In the genomic region with DNA sequence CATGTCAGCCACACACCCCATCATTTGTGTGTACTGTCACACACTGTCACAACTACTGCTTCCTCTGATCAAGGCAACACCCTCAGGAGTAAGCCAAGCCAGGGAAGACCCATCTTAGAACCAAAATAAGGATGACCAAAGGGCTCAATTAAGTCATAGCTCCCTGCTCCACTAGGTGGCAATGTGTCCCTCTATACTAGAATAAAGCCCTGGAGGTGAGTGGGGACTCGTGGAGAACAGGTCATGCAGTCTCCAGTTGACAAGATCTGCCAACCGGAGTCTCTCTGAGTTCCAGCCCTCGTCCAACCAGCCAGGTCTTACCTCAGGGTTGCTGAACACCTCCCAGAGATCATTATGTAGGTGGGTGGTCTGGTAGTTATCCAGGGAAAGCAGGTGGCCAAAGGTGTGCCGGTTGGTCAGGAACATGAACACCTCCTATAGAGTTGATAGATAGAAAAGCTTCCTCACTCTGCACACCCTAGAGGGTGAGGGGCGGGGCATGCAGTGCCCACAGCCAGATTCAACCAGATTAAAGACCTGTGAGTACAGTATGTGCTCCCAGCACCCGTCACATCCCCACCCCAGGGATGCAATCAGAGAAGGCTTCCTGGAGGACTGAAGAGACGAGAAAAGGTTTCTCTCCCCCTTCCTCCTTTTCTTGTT, we compare ENCODE assay signal across 9 mouse cellular contexts. TPM values are rescaled to one million over a fixed set of nuclear protein-coding genes. Genes with fewer than 3 reads are reported as not detected.
DNase-seq lines count a peak whose midpoint lies in the region; ATAC-seq and TF ChIP-seq lines count a peak whose summit lies in the region.
"Had no signal": no experiment of that assay in that cellular context is flagged by ENCODE, and none has a peak within 500 bp of the region (broad histone marks: within the 10 kb centered on the region; RNA-seq: fewer than 3 reads in every experiment).

No protein-coding gene starts in this region.

- no peaks in the 10 kb centered on the region for H3K79me2 ChIP-seq in CH12.LX (replicated peaks; ENCODE audit: control insufficient read depth, extremely low read depth, insufficient read depth, poor library complexity, severe bottlenecking)

- peak; percentile 84 for TF ChIP-seq CTCF in layer of hippocampus, adult 2 months (conservative IDR thresholded peaks at IDR 0.05)
- peak; percentile 34 to 85; a peak in 3 of 4 replicates for TF ChIP-seq CTCF in CH12.LX (conservative IDR thresholded peaks at IDR 0.05 in 1 of 2, IDR thresholded peaks at IDR 0.05 in 1 of 2; ENCODE audit: low read depth in 2 of 2, low read length in 2 of 2)
- peak; percentile 73 for TF ChIP-seq CTCF in heart, postnatal 0 days (IDR thresholded peaks at IDR 0.05; ENCODE audit: low read depth)

- peaks cover 6% of the 10 kb centered on the region for H3K27me3 ChIP-seq in CH12.LX (replicated peaks)
- no peaks in the 10 kb centered on the region for H3K27me3 ChIP-seq in heart, postnatal 0 days (ENCODE audit: control insufficient read depth, insufficient read depth, low read length)
- H3K27me3 ChIP-seq in midbrain, embryonic 16.5 days (ENCODE audit: control insufficient read depth, insufficient read depth, low read depth, low read length), result no peaks in the 10 kb centered on the region

- WGBS in heart, postnatal 0 days, result 62% methylated on average over 7 of the region's 7 CpGs
- WGBS in midbrain, embryonic 16.5 days, result 59% methylated on average over 7 of the region's 7 CpGs

- no peak overlapping the region for H3K4me3 ChIP-seq in layer of hippocampus, adult 2 months
- no peak overlapping the region for H3K4me3 ChIP-seq in CH12.LX (replicated peaks in 1 of 3; ENCODE audit: low read depth in 2 of 3, low read length in 2 of 3, poor library complexity in 1 of 3)
- no peak overlapping the region for H3K4me3 ChIP-seq in heart, postnatal 0 days (ENCODE audit: low read depth, low read length)
- H3K4me3 ChIP-seq in midbrain, embryonic 16.5 days (ENCODE audit: low read depth, low read length), result no peak overlapping the region
- H3K4me3 ChIP-seq: erythroblast, embryonic 14.5 days; megakaryocyte, embryonic 14.5 days had no signal

- TF ChIP-seq POLR2A in CH12.LX (IDR thresholded peaks at IDR 0.05; ENCODE audit: low read depth, low read length), result no peak

- no peak overlapping the region for H3K4me2 ChIP-seq in CH12.LX (ENCODE audit: insufficient read depth, low read depth, poor library complexity, severe bottlenecking)
- no peak overlapping the region for H3K4me2 ChIP-seq in heart, postnatal 0 days (ENCODE audit: low read depth, low read length)
- no peak overlapping the region for H3K4me2 ChIP-seq in midbrain, embryonic 16.5 days (ENCODE audit: low read length)

- no peaks in the 10 kb centered on the region for H3K36me3 ChIP-seq in CH12.LX (replicated peaks in 1 of 2; ENCODE audit: control insufficient read depth in 1 of 2, insufficient read depth in 1 of 2, low read length in 1 of 2)
- peaks cover 94% of the 10 kb centered on the region for H3K36me3 ChIP-seq in heart, postnatal 0 days (replicated peaks; ENCODE audit: control insufficient read depth, insufficient read depth, low read length)
- H3K36me3 ChIP-seq in midbrain, embryonic 16.5 days (ENCODE audit: control insufficient read depth, insufficient read depth, low read length), result no peaks in the 10 kb centered on the region

- in situ Hi-C loops in CH12.LX (cut with MboI; ENCODE audit: low pct_ligation_motif_present, low pct_unique_long_range_greater_than_20kb, low sequenced_read_pairs), result no loop called here

- dilution Hi-C loops in CH12.LX (cut with MboI; ENCODE audit: extremely low pct_ligation_motif_present, extremely low pct_unique_long_range_greater_than_20kb, low sequenced_read_pairs), result no loop called here

- no peak overlapping the region for H3K9ac ChIP-seq in CH12.LX (ENCODE audit: insufficient read depth, low read depth)
- H3K9ac ChIP-seq in heart, postnatal 0 days (replicated peaks; ENCODE audit: low read depth, low read length), result no peak overlapping the region
- H3K9ac ChIP-seq in midbrain, embryonic 16.5 days (ENCODE audit: low read depth, low read length), result no peak overlapping the region

- TF ChIP-seq RAD21 in CH12.LX (IDR thresholded peaks at IDR 0.05; ENCODE audit: low read depth, low read length), result peak; percentile 80

- ATAC-seq in heart, postnatal 0 days (ENCODE audit: insufficient read depth, low read depth), result peak; percentile 34; the same call in 1 of the 2 replicates
- ATAC-seq in midbrain, embryonic 16.5 days, result 0 out of 2 replicates have a peak, but pooled peaks have one; percentile 14

- H3K4me1 ChIP-seq in CH12.LX (ENCODE audit: control insufficient read depth in 1 of 2, insufficient read depth in 2 of 2), result peaks cover 3% of the 10 kb centered on the region in 2 experiments; a peak in 2 of 4 replicates
- H3K4me1 ChIP-seq in heart, postnatal 0 days (ENCODE audit: control insufficient read depth, insufficient read depth), result no peaks in the 10 kb centered on the region
- no peaks in the 10 kb centered on the region for H3K4me1 ChIP-seq in midbrain, embryonic 16.5 days (ENCODE audit: control insufficient read depth, insufficient read depth, low read length)

- no peak for TF ChIP-seq EP300 in CH12.LX (IDR thresholded peaks at IDR 0.05; ENCODE audit: low read length)
- no peak for TF ChIP-seq EP300 in heart, postnatal 0 days (IDR thresholded peaks at IDR 0.05; ENCODE audit: low read depth)

- H3K9me3 ChIP-seq in CH12.LX (replicated peaks; ENCODE audit: low read length), result no peaks in the 10 kb centered on the region
- no peaks in the 10 kb centered on the region for H3K9me3 ChIP-seq in heart, postnatal 0 days (replicated peaks; ENCODE audit: control insufficient read depth, low read length)
- no peaks in the 10 kb centered on the region for H3K9me3 ChIP-seq in midbrain, embryonic 16.5 days (replicated peaks; ENCODE audit: control insufficient read depth, low read length, poor library complexity, severe bottlenecking)

- no peak overlapping the region for H3K27ac ChIP-seq in layer of hippocampus, adult 2 months
- H3K27ac ChIP-seq in CH12.LX (ENCODE audit: insufficient read depth, low read depth), result no peak overlapping the region
- H3K27ac ChIP-seq in heart, postnatal 0 days (ENCODE audit: low read depth), result no peak overlapping the region
- no peak overlapping the region for H3K27ac ChIP-seq in midbrain, embryonic 16.5 days (ENCODE audit: low read length)

- peak in 1 of 2 experiments; percentile 66 for DNase-seq in layer of hippocampus, adult 2 months (ENCODE audit: low spot score in 2 of 2)
- DNase-seq in layer of hippocampus, adult 9-11 months, result no peak
- DNase-seq in CH12.LX (ENCODE audit: extremely low read depth) (peak; percentile 61), R1 (ENCODE audit: low read depth, low spot score) (peak; percentile 81)
- DNase-seq in heart, postnatal 0 days (ENCODE audit: low spot score), result no peak
- peak; percentile 59 to 64 for DNase-seq in layer of hippocampus, postnatal 10 days (ENCODE audit: low spot score in 2 of 2)

RNA-seq across cellular contexts. Expression of a gene that starts 14.1 kb away (rescaled TPM):
- 100 to 1,000 TPM; 198 to 200 TPM for total RNA-seq in layer of hippocampus, adult 2 months (2021)
- total RNA-seq in CH12.LX (2012; rRNA removed) (17.5 and 21.7 TPM in 2 replicates), CH12.LX (2014; rRNA removed) (8.6 and 10.0 TPM in 2 replicates)
- 33.0 and 36.8 TPM in 2 replicates for polyA plus RNA-seq in CH12.LX (2012; ENCODE audit: insufficient read length, low read depth)
- 251 and 256 TPM in 2 replicates for total RNA-seq in heart, postnatal 0 days (2014; rRNA removed; ENCODE audit: low replicate concordance)
- polyA plus RNA-seq in heart, postnatal 0 days (2015; fragmentation: Nextera tagmentation; extraction: Ambion mirVana), result 188 and 230 TPM in 2 replicates
- total RNA-seq in layer of hippocampus, postnatal 10 days (2021), result 100 to 1,000 TPM; 149 to 175 TPM
- polyA plus RNA-seq in midbrain, embryonic 16.5 days (2015; fragmentation: Nextera tagmentation; extraction: Ambion mirVana), result 107 and 108 TPM in 2 replicates

RNA-seq across cellular contexts. Expression of a gene that starts 18.0 kb away (rescaled TPM):
- 10 to 100 TPM; 16.4 to 21.5 TPM for total RNA-seq in layer of hippocampus, adult 2 months (2021)
- total RNA-seq in CH12.LX (2012; rRNA removed) (4.8 and 6.5 TPM in 2 replicates), CH12.LX (2014; rRNA removed) (0.30 and 0.51 TPM in 2 replicates)
- 1.9 TPM in 2 replicates for polyA plus RNA-seq in CH12.LX (2012; ENCODE audit: insufficient read length, low read depth)
- total RNA-seq in heart, postnatal 0 days (2014; rRNA removed; ENCODE audit: low replicate concordance), result 84.0 and 107 TPM in 2 replicates
- polyA plus RNA-seq in heart, postnatal 0 days (2015; fragmentation: Nextera tagmentation; extraction: Ambion mirVana), result 48.9 and 55.6 TPM in 2 replicates
- total RNA-seq in layer of hippocampus, postnatal 10 days (2021), result 10 to 100 TPM; 24.0 to 26.0 TPM
- polyA plus RNA-seq in midbrain, embryonic 16.5 days (2015; fragmentation: Nextera tagmentation; extraction: Ambion mirVana), result 20.8 and 21.2 TPM in 2 replicates

RNA-seq across cellular contexts. Expression of a gene that starts 22.1 kb away (rescaled TPM):
- 10 to 100 TPM; 27.0 to 27.9 TPM for total RNA-seq in layer of hippocampus, adult 2 months (2021)
- 32.8 and 33.9 TPM in 2 replicates for total RNA-seq in CH12.LX (2012; rRNA removed)
- total RNA-seq in CH12.LX (2014; rRNA removed), result 22.1 and 23.9 TPM in 2 replicates
- 23.6 and 27.9 TPM in 2 replicates for polyA plus RNA-seq in CH12.LX (2012; ENCODE audit: insufficient read length, low read depth)
- total RNA-seq in heart, postnatal 0 days (2014; rRNA removed; ENCODE audit: low replicate concordance), result 76.2 and 82.2 TPM in 2 replicates
- 8.9 and 10.4 TPM in 2 replicates for polyA plus RNA-seq in heart, postnatal 0 days (2015; fragmentation: Nextera tagmentation; extraction: Ambion mirVana)
- 10 to 100 TPM; 29.0 to 29.3 TPM for total RNA-seq in layer of hippocampus, postnatal 10 days (2021)
- polyA plus RNA-seq in midbrain, embryonic 16.5 days (2015; fragmentation: Nextera tagmentation; extraction: Ambion mirVana), result 9.5 and 11.1 TPM in 2 replicates

RNA-seq across cellular contexts. Expression of a gene that starts 49.8 kb away (rescaled TPM):
- total RNA-seq in layer of hippocampus, adult 2 months (2021), result 1 to 10 TPM; 8.8 to 9.5 TPM
- 4.0 and 4.3 TPM in 2 replicates for total RNA-seq in CH12.LX (2012; rRNA removed)
- total RNA-seq in CH12.LX (2014; rRNA removed), result 3.0 TPM in 2 replicates
- 2.1 and 2.8 TPM in 2 replicates for polyA plus RNA-seq in CH12.LX (2012; ENCODE audit: insufficient read length, low read depth)
- total RNA-seq in heart, postnatal 0 days (2014; rRNA removed; ENCODE audit: low replicate concordance), result 3.2 and 9.4 TPM in 2 replicates
- polyA plus RNA-seq in heart, postnatal 0 days (2015; fragmentation: Nextera tagmentation; extraction: Ambion mirVana), result 5.9 and 6.1 TPM in 2 replicates
- total RNA-seq in layer of hippocampus, postnatal 10 days (2021), result 1 to 10 TPM; 7.3 to 8.2 TPM
- polyA plus RNA-seq in midbrain, embryonic 16.5 days (2015; fragmentation: Nextera tagmentation; extraction: Ambion mirVana), result 7.5 and 10.5 TPM in 2 replicates
- polyA plus RNA-seq: erythroblast, embryonic 14.5 days had no signal

RNA-seq across cellular contexts. Expression of a gene that starts 50.0 kb away (rescaled TPM):
- total RNA-seq in layer of hippocampus, adult 2 months (2021), result 10 to 100 TPM; 19.9 to 26.5 TPM
- total RNA-seq in CH12.LX (2012; rRNA removed) (50.6 and 58.8 TPM in 2 replicates), CH12.LX (2014; rRNA removed) (31.5 and 33.6 TPM in 2 replicates)
- 43.9 and 46.6 TPM in 2 replicates for polyA plus RNA-seq in CH12.LX (2012; ENCODE audit: insufficient read length, low read depth)
- total RNA-seq in heart, postnatal 0 days (2014; rRNA removed; ENCODE audit: low replicate concordance), result 24.0 and 73.6 TPM in 2 replicates
- 18.0 and 19.2 TPM in 2 replicates for polyA plus RNA-seq in heart, postnatal 0 days (2015; fragmentation: Nextera tagmentation; extraction: Ambion mirVana)
- 10 to 100 TPM; 20.3 to 25.1 TPM for total RNA-seq in layer of hippocampus, postnatal 10 days (2021)
- 34.8 and 38.8 TPM in 2 replicates for polyA plus RNA-seq in midbrain, embryonic 16.5 days (2015; fragmentation: Nextera tagmentation; extraction: Ambion mirVana)

Comparison
In these comparisons a context has a peak if more than half of its experiments do, and no peak if none do; other contexts are left out.
1. DNase-seq: peak in CH12.LX (single experiment), R1 (single experiment) and layer of hippocampus, postnatal 10 days (2 of 2); none in layer of hippocampus, adult 9-11 months (single experiment) and heart, postnatal 0 days (single experiment).
2. RNA of a gene that starts 14.1 kb away (total RNA-seq): 251 to 256 TPM in heart, postnatal 0 days, 198 to 200 TPM in layer of hippocampus, adult 2 months and 149 to 175 TPM in layer of hippocampus, postnatal 10 days; 8.6 to 21.7 TPM in CH12.LX; every median in the first group is over 4 times any median in the second.
3. Peak in every context shown above with its lines, with median percentiles within 50 percentile points of each other: CTCF ChIP-seq.